ENCODE assay signal across 13 mouse cellular contexts in genomic region chr7:98563991-98564390, GRCm38 (mm10).
DNase-seq lines count a peak whose midpoint lies in the region; ATAC-seq and TF ChIP-seq lines count a peak whose summit lies in the region.
"Had no signal": no experiment of that assay in that cellular context is flagged by ENCODE, and none has a peak within 500 bp of the region (broad histone marks: within the 10 kb centered on the region; RNA-seq: fewer than 3 reads in every experiment).

No protein-coding gene starts in this region.

- TF ChIP-seq CTCF in kidney, adult 2 months (conservative IDR thresholded peaks at IDR 0.05; ENCODE audit: insufficient read depth, insufficient read length, low read depth, low read length) = no peak
- TF ChIP-seq CTCF in testis, adult 2 months (IDR thresholded peaks at IDR 0.05; ENCODE audit: control insufficient read depth, insufficient read depth, insufficient replicate concordance, low read depth, low read length) = no peak

- no peak for DNase-seq in kidney, adult 2 months
- no peak for DNase-seq in kidney, postnatal 36 days
- no peak for DNase-seq in testis, postnatal 10 days (ENCODE audit: low spot score)
- DNase-seq in thymus, postnatal 36 days = peak; percentile 48 to 61
- DNase-seq: cerebellum, adult 9-10 months; lung, postnatal 14 days; right cerebral cortex, postnatal 14 days had no signal

- peak overlapping the region; percentile 81 for H3K27ac ChIP-seq in kidney, adult 2 months (ENCODE audit: insufficient read depth, low read depth, low read length)
- H3K27ac ChIP-seq in testis, adult 2 months (ENCODE audit: control insufficient read depth, insufficient read depth, low read depth, low read length) = no peak overlapping the region
- peak overlapping the region; percentile 33; the same call in 1 of the 2 replicates for H3K27ac ChIP-seq in liver, embryonic 16.5 days (ENCODE audit: low read length)
- H3K27ac ChIP-seq: embryonic facial prominence, embryonic 13.5 days; neural tube, embryonic 13.5 days had no signal

- WGBS in kidney, adult 2 months = 92% methylated on average over 6 of the region's 6 CpGs
- WGBS in liver, embryonic 16.5 days (ENCODE audit: insufficient replicate concordance) = 70% methylated on average over 6 of the region's 6 CpGs

- H3K4me2 ChIP-seq in liver, embryonic 16.5 days (ENCODE audit: low read depth, low read length) = no peak overlapping the region
- H3K4me2 ChIP-seq: embryonic facial prominence, embryonic 13.5 days; heart, embryonic 11.5 days; neural tube, embryonic 13.5 days had no signal

- no peak for ATAC-seq in liver, embryonic 16.5 days (ENCODE audit: low read depth)
- no peak for ATAC-seq in erythroblast, adult 5-6 weeks (replicated peaks; ENCODE audit: low FRiP score, poor library complexity, severe bottlenecking)

- TF ChIP-seq POLR2A in kidney, adult 2 months (IDR thresholded peaks at IDR 0.05; ENCODE audit: low read depth, low read length) = no peak
- no peak for TF ChIP-seq POLR2A in testis, adult 2 months (IDR thresholded peaks at IDR 0.05; ENCODE audit: control insufficient read depth, low read depth, low read length)

- H3K9me3 ChIP-seq in liver, embryonic 16.5 days (replicated peaks; ENCODE audit: control insufficient read depth, low read length) = no peaks in the 10 kb centered on the region
- H3K9me3 ChIP-seq: embryonic facial prominence, embryonic 13.5 days; neural tube, embryonic 13.5 days had no signal

- peaks cover 4% of the 10 kb centered on the region; the same call in 1 of the 2 replicates for H3K4me1 ChIP-seq in kidney, adult 2 months (ENCODE audit: control insufficient read depth, insufficient read depth, low read length)
- no peaks in the 10 kb centered on the region for H3K4me1 ChIP-seq in testis, adult 2 months (ENCODE audit: control insufficient read depth, insufficient read depth, low read length)
- H3K4me1 ChIP-seq in liver, embryonic 16.5 days (ENCODE audit: control insufficient read depth, low read depth, low read length) = no peaks in the 10 kb centered on the region
- H3K4me1 ChIP-seq: embryonic facial prominence, embryonic 13.5 days had no signal

- H3K36me3 ChIP-seq in kidney, adult 2 months (ENCODE audit: control insufficient read depth, insufficient read depth, low read length) = no peaks in the 10 kb centered on the region
- no peaks in the 10 kb centered on the region for H3K36me3 ChIP-seq in testis, adult 2 months (ENCODE audit: control insufficient read depth, insufficient read depth, low read length)
- no peaks in the 10 kb centered on the region for H3K36me3 ChIP-seq in liver, embryonic 16.5 days (ENCODE audit: control insufficient read depth, insufficient read depth)
- H3K36me3 ChIP-seq: embryonic facial prominence, embryonic 13.5 days; neural tube, embryonic 13.5 days had no signal

- H3K9ac ChIP-seq in liver, embryonic 16.5 days (ENCODE audit: low read depth, low read length) = no peak overlapping the region
- H3K9ac ChIP-seq: embryonic facial prominence, embryonic 13.5 days; neural tube, embryonic 13.5 days had no signal

- no peaks in the 10 kb centered on the region; the same call in 1 of the 2 replicates for H3K27me3 ChIP-seq in kidney, adult 2 months (replicated peaks; ENCODE audit: control insufficient read depth, insufficient read depth, low read length)
- no peaks in the 10 kb centered on the region for H3K27me3 ChIP-seq in testis, adult 2 months (ENCODE audit: control insufficient read depth, insufficient read depth, low read length)
- no peaks in the 10 kb centered on the region for H3K27me3 ChIP-seq in liver, embryonic 16.5 days (ENCODE audit: control insufficient read depth, insufficient read depth, low read depth, low read length)
- H3K27me3 ChIP-seq: embryonic facial prominence, embryonic 13.5 days; neural tube, embryonic 13.5 days had no signal

- no peak overlapping the region for H3K4me3 ChIP-seq in kidney, adult 2 months (ENCODE audit: insufficient read depth, low read depth, low read length)
- peak overlapping the region; percentile 25; the same call in 1 of the 2 replicates for H3K4me3 ChIP-seq in testis, adult 2 months (ENCODE audit: control insufficient read depth, low read depth, low read length)
- H3K4me3 ChIP-seq in liver, embryonic 16.5 days (ENCODE audit: low read depth, low read length) = no peak overlapping the region
- H3K4me3 ChIP-seq: embryonic facial prominence, embryonic 13.5 days; neural tube, embryonic 13.5 days had no signal

Comparison
In these comparisons a context has a peak if more than half of its experiments do, and no peak if none do; other contexts are left out.
1. DNase-seq: peak in thymus, postnatal 36 days (2 of 2); none in kidney, adult 2 months (single experiment), kidney, postnatal 36 days (0 of 2) and testis, postnatal 10 days (single experiment).